Mouse (Mus musculus) gonadal fat pad, adult 2 months (tissue): ENCODE data around the gene Dgkg. TPM values are rescaled to one million over a fixed set of nuclear protein-coding genes. Genes with fewer than 3 reads are reported as not detected.

Experiments
- DNase-seq: peaks from one replicate; pipeline ENCODE4 v3.0.0-alpha.2; 2012; ENCODE audit warnings: low read depth
- polyA plus RNA-seq: library from polyadenylated mRNA; depleted of rRNA; stranded (reverse); fragments of >200 nt; gene quantifications from 2 replicates; pipeline ENCODE4 v1.2.3, GENCODE M21; 2012; rRNA removed

Gene Dgkg
- 1.9 and 2.4 TPM in 2 replicates for polyA plus RNA-seq

DNA sequence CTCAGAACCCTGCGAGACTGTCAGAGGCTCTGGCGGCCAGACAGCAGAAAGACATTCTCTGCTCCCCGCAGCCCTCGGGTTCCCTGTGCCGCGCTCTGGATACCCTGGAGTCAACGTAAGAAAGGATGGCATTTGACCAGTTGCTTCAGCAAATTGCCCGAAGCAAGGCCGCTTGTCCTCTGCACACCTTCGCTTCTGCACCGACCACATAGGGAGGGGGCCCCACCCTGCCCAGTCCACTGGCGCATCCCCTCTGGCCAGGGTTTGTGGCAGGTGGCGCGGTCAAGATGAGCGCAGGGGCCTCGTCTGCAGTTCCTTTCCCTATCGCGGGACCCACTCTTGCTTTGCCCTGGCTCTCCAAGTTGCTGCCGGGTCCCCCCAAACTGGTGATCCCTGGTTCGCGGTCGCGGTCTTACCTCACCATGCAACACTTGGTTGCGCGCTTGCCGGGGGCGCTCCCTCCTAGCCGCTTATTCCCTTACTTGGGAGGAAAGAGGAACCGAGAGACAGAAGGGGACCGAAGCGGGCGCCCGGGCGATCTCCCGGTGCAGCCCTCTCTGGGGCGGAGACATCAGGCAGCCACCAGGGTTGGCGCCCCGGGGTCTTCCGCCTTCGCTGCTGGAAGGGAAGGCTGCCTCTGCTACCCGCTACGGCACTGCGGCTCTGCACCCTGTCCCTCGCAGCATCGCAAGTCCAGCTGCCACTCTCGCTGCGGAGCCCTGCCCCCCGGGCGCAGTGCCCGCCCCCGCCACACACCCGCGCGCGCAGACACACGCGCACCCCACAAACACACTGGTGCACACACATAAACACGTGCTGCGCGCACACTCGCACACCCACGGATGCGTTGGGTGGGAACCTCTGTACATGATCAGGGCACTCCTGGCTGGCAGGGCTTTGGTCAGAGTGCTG, at the start of gene Dgkg:
Gene Dgkg, minus strand, starts transcription at position 689 of the 912 bp plus-strand sequence.
- no peak for DNase-seq

DNA sequence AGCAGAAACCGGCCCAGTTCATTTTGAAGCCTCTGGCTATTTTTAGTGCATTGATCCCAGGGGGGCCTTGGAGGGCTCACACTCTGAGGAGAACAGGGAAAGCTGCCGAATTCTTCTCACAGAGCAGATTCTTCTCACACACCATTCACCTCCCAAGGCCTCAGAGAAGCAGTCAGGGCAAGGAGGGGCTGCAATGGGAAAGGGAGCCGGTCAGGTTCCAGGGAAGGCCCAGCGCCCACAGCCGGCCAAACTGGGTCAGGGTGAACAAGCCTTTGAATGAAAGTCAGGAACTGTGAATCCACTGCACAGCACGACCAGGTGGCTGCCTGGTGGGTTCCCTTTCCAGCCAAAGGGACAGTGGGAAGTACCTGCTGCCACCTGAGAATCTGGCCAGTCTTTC, 47.9 kb upstream of the Dgkg start:
- DNase-seq, result no peak

DNA sequence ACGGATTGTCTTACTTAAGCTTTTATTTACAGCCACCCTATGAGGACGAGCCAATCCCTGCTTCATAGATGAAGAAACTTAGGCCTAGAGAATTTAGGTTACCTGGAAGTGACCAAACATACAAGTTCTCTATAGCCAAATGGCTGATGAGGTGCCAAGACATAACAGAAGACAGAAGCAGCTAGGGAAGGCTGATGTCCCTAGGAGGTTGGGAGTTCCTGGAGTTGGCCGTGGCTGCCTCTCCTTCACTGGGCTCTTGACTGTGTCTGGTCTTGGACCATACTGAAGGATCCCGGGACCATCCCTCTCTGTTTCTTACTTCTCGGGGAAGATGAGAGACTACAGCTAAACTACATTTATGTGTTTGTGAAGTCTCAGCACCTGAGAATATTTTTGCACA, 47.1 kb upstream of the Dgkg start:
- no peak for DNase-seq

DNA sequence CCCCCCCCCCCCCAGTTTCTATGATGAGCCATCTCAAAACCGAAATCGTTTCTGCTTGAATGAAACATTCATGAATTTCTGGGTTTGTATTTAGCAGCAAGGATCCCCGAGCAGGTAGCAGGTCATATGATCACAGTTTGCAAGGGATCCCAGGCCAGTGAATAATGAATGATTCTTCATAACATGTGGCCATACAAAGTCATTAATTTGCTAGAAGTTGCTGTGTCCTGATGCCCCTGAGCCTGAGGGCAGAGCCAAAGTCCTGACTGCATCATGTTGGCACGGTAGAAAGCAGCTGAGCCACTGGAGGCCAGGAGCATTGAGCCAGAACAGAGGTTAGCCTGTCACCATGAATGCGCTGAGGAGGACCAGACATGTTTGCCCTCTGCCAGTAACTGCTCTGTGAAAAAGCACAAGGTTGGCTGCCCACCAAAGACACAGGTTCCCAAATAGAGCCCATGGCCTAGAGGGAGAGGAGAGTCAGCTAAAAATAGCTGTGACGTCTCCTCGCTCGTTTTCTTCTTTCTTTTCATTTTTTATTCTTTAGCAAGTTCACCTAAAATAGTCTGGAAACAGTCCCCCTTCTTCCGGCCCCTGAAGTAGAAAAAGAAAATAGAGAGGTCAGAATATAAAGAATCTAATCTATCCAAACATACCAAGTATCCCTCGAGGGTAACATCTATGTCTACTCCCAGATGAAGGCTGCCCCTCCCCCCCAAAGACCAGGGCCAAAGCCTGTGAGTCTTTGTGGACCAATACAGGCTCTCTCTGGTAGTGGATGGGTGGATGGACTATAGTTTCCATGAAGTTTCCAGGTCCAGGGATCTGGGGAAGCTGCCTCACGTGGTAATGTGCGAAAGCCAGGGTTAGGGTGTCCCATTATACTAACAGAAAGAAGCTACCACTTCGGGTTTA, 42.1 kb upstream of the Dgkg start:
- no peak for DNase-seq

- no peak for DNase-seq
Observed at GRCm38 (mm10) chr16:22698101-22698500, 41.1 kb upstream of the Dgkg start.

GRCm38 (mm10) chr16:22689622-22690021, 32.6 kb upstream of the Dgkg start:
- no peak for DNase-seq

GRCm38 (mm10) chr16:22687711-22688230, 30.8 kb upstream of the Dgkg start:
- no peak for DNase-seq

DNA sequence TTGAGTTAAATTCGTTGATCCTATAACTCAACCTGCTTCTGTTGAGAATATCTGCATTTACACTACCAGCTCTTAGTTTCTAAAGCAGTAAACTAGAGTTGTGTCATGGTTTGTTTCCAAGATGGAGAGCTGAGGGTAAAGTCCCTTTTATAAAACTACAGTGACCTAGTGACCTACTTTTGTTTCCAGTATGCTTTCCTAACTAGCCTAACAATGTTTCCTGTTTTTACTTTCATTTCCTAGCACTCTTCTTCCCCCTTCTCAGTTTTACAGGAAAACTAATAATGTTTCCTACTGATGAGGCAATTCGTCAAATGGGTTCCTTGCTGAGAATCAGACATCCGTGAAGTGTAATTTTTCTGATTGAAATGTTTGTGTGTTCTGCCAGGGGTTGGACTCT, 26.6 kb upstream of the Dgkg start:
- DNase-seq, result no peak

DNA sequence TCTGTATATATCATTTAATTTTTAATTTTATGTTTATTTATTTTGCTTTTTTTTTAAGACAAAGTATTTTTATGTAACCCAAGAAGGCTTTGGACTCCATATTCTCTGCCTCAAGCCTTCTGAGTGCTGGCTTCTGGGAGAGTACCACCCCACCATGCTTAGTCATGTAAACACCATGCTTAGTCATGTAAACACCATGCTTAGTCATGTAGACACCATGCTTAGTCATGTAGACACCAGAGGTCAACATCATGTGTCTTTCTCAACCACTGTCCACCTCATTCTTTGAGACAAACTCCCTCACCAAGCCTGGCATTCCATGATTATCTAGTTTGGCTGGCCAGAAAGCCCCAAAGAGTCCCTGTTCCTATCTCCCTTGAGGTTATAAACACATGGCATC, 25.7 kb upstream of the Dgkg start:
- no peak for DNase-seq

DNA sequence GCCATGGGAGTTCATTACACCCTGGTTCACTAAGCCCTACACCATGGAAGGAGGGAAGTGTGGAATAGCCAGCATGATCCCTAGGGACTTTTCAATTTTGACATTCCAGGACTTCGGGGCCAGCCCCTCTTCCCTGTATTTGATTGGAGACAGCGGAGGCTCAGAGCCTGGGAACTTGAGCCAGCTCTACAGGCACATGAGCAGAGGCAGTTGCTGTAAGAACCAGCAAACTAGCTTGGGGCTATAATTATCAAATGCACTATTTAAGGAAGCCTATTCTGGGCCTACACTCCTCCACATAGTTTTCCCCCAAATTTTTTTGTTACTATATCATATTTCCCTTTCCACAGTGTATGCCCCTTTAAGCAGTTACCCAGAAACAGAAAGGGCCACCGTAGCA, 22.6 kb upstream of the Dgkg start:
- DNase-seq, result no peak

GRCm38 (mm10) chr16:22674636-22675035, 17.6 kb upstream of the Dgkg start:
- no peak for DNase-seq

- no peak for DNase-seq
Observed at GRCm38 (mm10) chr16:22674164-22674563, 17.1 kb upstream of the Dgkg start.

DNA sequence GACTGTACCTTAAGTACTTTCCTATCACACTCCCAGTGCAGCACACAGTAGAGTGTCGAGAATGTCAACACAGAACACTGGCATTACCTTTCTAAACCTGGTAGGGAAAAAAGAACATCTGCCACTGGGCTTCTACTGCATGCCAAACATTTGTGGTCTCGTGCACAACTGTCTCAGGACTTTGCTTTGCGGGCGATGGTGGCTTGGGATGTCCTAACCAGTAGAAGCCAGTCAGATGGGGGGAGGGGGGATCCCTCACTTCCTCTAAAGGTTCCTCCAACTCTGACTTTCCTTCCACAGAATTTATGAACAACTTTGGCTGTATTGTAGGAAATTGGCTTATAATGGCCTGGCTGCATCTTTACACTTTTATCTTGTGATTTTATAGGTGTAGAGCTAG, 7.0 kb upstream of the Dgkg start:
- no peak for DNase-seq

DNA sequence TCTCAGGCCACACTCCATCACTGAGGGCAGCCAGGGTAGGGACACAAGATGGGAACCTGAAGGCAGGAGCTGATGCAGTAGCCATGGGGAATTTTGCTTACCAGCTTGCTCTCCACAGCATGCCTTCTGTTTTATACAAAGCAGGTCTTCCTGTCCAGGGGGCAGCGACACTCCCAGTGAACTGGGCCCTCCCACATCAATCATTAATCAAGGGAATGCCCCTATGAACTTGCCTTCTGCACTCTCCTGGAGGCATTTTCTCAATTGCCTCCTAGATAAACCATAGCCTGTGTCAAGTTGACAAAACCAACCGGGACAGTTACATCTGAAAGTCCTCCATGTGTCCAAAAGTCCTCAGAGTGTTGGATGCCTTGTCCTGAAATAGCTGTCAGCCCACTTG, 6.1 kb upstream of the Dgkg start:
- no peak for DNase-seq

GRCm38 (mm10) chr16:22661076-22661475, 4.1 kb upstream of the Dgkg start:
- DNase-seq, result no peak

DNA sequence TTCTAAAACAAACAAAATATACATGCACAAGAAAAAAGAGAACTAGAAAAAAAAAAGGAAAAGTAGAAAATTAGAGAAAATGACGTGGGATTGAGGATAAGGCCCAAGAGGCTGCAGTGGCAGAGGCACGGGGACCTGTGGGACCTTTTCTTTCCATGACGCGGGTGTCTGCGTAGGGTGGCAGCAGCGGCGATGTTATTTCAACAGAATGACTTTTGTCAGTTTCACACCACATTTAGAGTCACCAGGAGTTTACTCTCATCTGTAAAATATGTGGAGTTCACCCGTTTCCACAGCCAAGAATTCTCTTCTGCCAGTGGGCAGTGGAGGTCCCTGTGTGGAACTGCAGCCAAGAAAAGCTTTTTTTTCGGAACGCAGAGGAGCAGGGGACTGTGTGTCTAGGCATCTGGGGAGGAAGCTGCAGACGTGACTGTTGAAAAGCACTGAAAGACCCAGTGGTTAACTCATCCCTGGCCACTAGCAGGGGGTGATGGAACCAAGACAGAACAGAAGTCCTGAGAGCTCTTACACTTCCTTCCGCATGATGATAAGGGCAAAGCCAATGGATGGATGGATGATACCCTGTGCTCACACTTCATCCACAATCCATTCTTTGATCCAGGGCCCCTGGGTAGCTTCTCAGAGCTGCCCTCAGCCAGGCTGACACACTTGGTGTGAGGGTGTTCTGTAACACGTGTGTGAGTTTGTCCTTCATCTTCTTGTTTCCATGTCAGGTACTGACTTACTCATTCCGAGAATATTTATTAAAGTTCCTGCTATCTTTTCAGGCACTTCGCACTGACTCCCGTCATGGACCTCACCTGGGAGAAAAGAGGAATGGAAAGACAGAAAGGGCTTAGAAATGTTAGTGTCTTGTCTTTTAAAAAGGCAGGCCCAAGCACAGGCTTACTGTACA, 1.1 kb upstream of the Dgkg start:
- no peak for DNase-seq

GRCm38 (mm10) chr16:22655812-22656211, 1.2 kb downstream of the Dgkg start:
- DNase-seq, result no peak

DNA sequence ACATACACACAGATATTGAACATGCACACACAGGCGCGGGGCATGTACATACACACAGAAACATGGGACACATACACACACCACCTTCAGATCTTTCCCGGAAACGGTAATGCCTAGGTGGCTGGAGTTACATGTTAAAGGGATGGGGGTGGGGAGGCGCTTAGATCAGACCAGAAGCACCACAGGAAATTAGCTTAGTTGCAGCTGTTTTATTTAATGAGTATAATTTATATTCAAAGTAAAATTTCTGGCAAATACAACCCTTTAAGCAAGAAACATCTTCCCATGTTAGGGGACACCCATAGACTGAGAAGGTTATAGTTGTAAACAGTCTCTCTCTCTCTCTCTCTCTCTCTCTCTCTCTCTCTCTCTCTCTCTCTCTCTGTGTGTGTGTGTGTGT, 1.8 kb downstream of the Dgkg start:
- no peak for DNase-seq

DNA sequence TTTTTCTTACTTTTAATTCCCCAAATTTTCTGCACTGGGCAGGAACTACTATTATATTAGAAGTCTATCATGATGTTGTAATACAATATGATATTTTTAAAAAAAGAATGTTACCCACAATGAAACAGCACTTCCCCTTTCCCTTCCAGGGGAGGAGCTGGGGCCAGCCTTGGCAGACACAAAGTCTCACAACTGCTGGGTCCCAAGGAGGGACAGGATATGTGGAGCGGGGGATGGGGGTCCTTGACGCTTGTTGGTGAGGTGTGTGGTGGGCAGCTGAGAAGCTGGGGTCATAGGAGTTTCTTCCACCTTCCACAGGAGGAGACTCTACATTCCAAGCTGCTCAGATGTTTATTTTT, 2.6 kb downstream of the Dgkg start:
- DNase-seq, result no peak

- DNase-seq, result no peak
Observed at GRCm38 (mm10) chr16:22653817-22654476, 3.1 kb downstream of the Dgkg start.

- DNase-seq, result no peak
Observed at GRCm38 (mm10) chr16:22651244-22651643, 5.8 kb downstream of the Dgkg start.
